Mouse (Mus musculus) inflammation-experienced regulatory T-cells, adult 16 weeks (primary cell): ENCODE data around the gene F7. TPM values are rescaled to one million over a fixed set of nuclear protein-coding genes. Genes with fewer than 3 reads are reported as not detected.

Experiments used
- polyA plus RNA-seq: library from polyadenylated mRNA; unstranded; fragments of 100-300 nt; shearing (Covaris generic); gene quantifications from one replicate; pipeline ENCODE4 v1.2.1, GENCODE M21; 2017

F7 gene
- not detected for polyA plus RNA-seq

GRCm38 (mm10) chr8:13025487-13026224 lies at the start of gene F7:
Gene F7, plus strand, starts transcription at chr8:13026034.

GRCm38 (mm10) chr8:13037015-13037414 lies 11.2 kb downstream of the F7 start, which contains the start of gene F10:
Gene F10, plus strand, starts transcription at chr8:13037308.

GRCm38 (mm10) chr8:13060441-13061150 lies 34.8 kb downstream of the F7 start, which contains the start of gene Proz:
Gene Proz, plus strand, starts transcription at chr8:13060914.

Other genes starting within 250 kb of the F7 start
- gene Mcf2l, start 152.2 kb upstream of the F7 start, polyA plus RNA-seq, result 1.4 TPM
- not detected for gene F10, start 11.3 kb downstream of the F7 start, polyA plus RNA-seq
- gene Proz, start 34.9 kb downstream of the F7 start, polyA plus RNA-seq, result 3.3 TPM
- gene Pcid2, start 79.4 kb downstream of the F7 start, polyA plus RNA-seq, result 52.0 TPM
- 39.3 TPM for gene Cul4a, start 79.6 kb downstream of the F7 start, polyA plus RNA-seq
- gene Lamp1, start 133.1 kb downstream of the F7 start, polyA plus RNA-seq, result 10.5 TPM
- 2.2 TPM for gene Grtp1, start 174.6 kb downstream of the F7 start, polyA plus RNA-seq
- not detected for gene Adprhl1, start 228.1 kb downstream of the F7 start, polyA plus RNA-seq